22 mouse cellular contexts compared by ENCODE assay signal in genomic region chr1:174600620-174601019, GRCm38 (mm10).
DNase-seq lines count a peak whose midpoint lies in the region; ATAC-seq and TF ChIP-seq lines count a peak whose summit lies in the region.
"Had no signal": no experiment of that assay in that cellular context is flagged by ENCODE, and none has a peak within 500 bp of the region (broad histone marks: within the 10 kb centered on the region; RNA-seq: fewer than 3 reads in every experiment).

No protein-coding gene starts in this region.

- H3K9ac ChIP-seq in embryonic facial prominence, embryonic 14.5 days (ENCODE audit: low read depth, low read length): no peak overlapping the region
- H3K9ac ChIP-seq in neural tube, embryonic 12.5 days: no peak overlapping the region
- no peak overlapping the region for H3K9ac ChIP-seq in neural tube, embryonic 15.5 days (replicated peaks)
- H3K9ac ChIP-seq in liver, embryonic 14.5 days (replicated peaks): no peak overlapping the region
- H3K9ac ChIP-seq: embryonic facial prominence, embryonic 12.5 days; forebrain, embryonic 15.5 days had no signal

- intact Hi-C loops in left cerebral cortex, postnatal 10 days (cut with DNase I): no loop called here

- H3K36me3 ChIP-seq in embryonic facial prominence, embryonic 14.5 days (ENCODE audit: control insufficient read depth, insufficient read depth, low read length): no peaks in the 10 kb centered on the region
- no peaks in the 10 kb centered on the region for H3K36me3 ChIP-seq in embryonic facial prominence, embryonic 10.5 days (replicated peaks)
- no peaks in the 10 kb centered on the region; the same call in 1 of the 2 replicates for H3K36me3 ChIP-seq in neural tube, embryonic 12.5 days
- H3K36me3 ChIP-seq in neural tube, embryonic 15.5 days: peaks cover 7% of the 10 kb centered on the region; the same call in 1 of the 2 replicates
- H3K36me3 ChIP-seq in liver, embryonic 14.5 days (replicated peaks; ENCODE audit: control insufficient read depth, insufficient read depth, low read depth): no peaks in the 10 kb centered on the region
- H3K36me3 ChIP-seq: embryonic facial prominence, embryonic 12.5 days; forebrain, embryonic 15.5 days; G1E; limb, embryonic 10.5 days had no signal

- TF ChIP-seq EP300 in liver, embryonic 14.5 days (IDR thresholded peaks at IDR 0.05; ENCODE audit: low read depth): peak; percentile 73

- no peaks in the 10 kb centered on the region for H3K9me3 ChIP-seq in embryonic facial prominence, embryonic 14.5 days (ENCODE audit: control insufficient read depth, low read length)
- no peaks in the 10 kb centered on the region for H3K9me3 ChIP-seq in embryonic facial prominence, embryonic 10.5 days
- H3K9me3 ChIP-seq in neural tube, embryonic 12.5 days: no peaks in the 10 kb centered on the region
- H3K9me3 ChIP-seq in neural tube, embryonic 15.5 days (replicated peaks): no peaks in the 10 kb centered on the region
- no peaks in the 10 kb centered on the region for H3K9me3 ChIP-seq in liver, embryonic 14.5 days (ENCODE audit: control insufficient read depth, low read length)
- H3K9me3 ChIP-seq: embryonic facial prominence, embryonic 12.5 days; forebrain, embryonic 15.5 days; G1E; limb, embryonic 10.5 days; midbrain, embryonic 10.5 days had no signal

- H3K4me2 ChIP-seq in embryonic facial prominence, embryonic 14.5 days (ENCODE audit: low read depth, low read length): no peak overlapping the region
- H3K4me2 ChIP-seq in neural tube, embryonic 12.5 days (replicated peaks): no peak overlapping the region
- H3K4me2 ChIP-seq in neural tube, embryonic 15.5 days: no peak overlapping the region
- no peak overlapping the region for H3K4me2 ChIP-seq in liver, embryonic 14.5 days (ENCODE audit: low read depth)
- H3K4me2 ChIP-seq: embryonic facial prominence, embryonic 12.5 days; forebrain, embryonic 15.5 days had no signal

- H3K4me3 ChIP-seq in embryonic facial prominence, embryonic 14.5 days (ENCODE audit: low read depth, low read length): no peak overlapping the region
- no peak overlapping the region for H3K4me3 ChIP-seq in embryonic facial prominence, embryonic 10.5 days
- no peak overlapping the region for H3K4me3 ChIP-seq in neural tube, embryonic 12.5 days
- H3K4me3 ChIP-seq in neural tube, embryonic 15.5 days (replicated peaks): no peak overlapping the region
- H3K4me3 ChIP-seq in liver, embryonic 14.5 days (ENCODE audit: insufficient read depth in 1 of 2, low read depth in 2 of 2, low read length in 2 of 2): no peak overlapping the region
- H3K4me3 ChIP-seq: embryonic facial prominence, embryonic 12.5 days; forebrain, embryonic 15.5 days; limb, embryonic 10.5 days; midbrain, embryonic 10.5 days had no signal

- no peak for TF ChIP-seq CTCF in liver, embryonic 14.5 days (IDR thresholded peaks at IDR 0.05; ENCODE audit: low read depth)

- peak; percentile 30; the same call in 1 of the 2 replicates for ATAC-seq in embryonic facial prominence, embryonic 14.5 days (ENCODE audit: low read depth)
- ATAC-seq in neural tube, embryonic 12.5 days (ENCODE audit: low FRiP score, low read depth): 0 out of 2 replicates have a peak, but pooled peaks have one; percentile 56
- ATAC-seq in neural tube, embryonic 15.5 days (ENCODE audit: low FRiP score): no peak
- ATAC-seq in liver, embryonic 14.5 days (ENCODE audit: insufficient read depth): peak; percentile 93
- ATAC-seq in CD4-positive, CD25-positive, alpha-beta regulatory T cell, adult 4 months: no peak
- ATAC-seq: forebrain, embryonic 15.5 days; hindbrain, postnatal 0 days had no signal

- DNase-seq in embryonic facial prominence, embryonic 14.5 days (ENCODE audit: low spot score): no peak
- DNase-seq in embryonic facial prominence, embryonic 10.5 days (ENCODE audit: low spot score): no peak
- DNase-seq in liver, embryonic 14.5 days (ENCODE audit: low read depth in 3 of 3, low spot score in 3 of 3): peak in 2 of 3 experiments; percentile 35 to 42
- no peak for DNase-seq in left cerebral cortex, postnatal 10 days (ENCODE audit: extremely low spot score in 1 of 2, low spot score in 2 of 2)
- DNase-seq: adrenal gland, postnatal 36 days; cerebellum, adult 2 months; cerebellum, postnatal 36 days; heart, postnatal 10 days; kidney, adult 18-20 months; kidney, postnatal 25 days; lung, adult 2 months; right cerebral cortex, adult 18-20 months; thymus, postnatal 25 days had no signal

- H3K27me3 ChIP-seq in embryonic facial prominence, embryonic 14.5 days (replicated peaks; ENCODE audit: control insufficient read depth, insufficient read depth, low read length): no peaks in the 10 kb centered on the region
- H3K27me3 ChIP-seq in embryonic facial prominence, embryonic 10.5 days (replicated peaks; ENCODE audit: low read depth, poor library complexity, severe bottlenecking): no peaks in the 10 kb centered on the region
- H3K27me3 ChIP-seq in neural tube, embryonic 12.5 days (replicated peaks): no peaks in the 10 kb centered on the region
- no peaks in the 10 kb centered on the region for H3K27me3 ChIP-seq in neural tube, embryonic 15.5 days (replicated peaks)
- no peaks in the 10 kb centered on the region for H3K27me3 ChIP-seq in liver, embryonic 14.5 days (ENCODE audit: control insufficient read depth, insufficient read depth, low read length)
- H3K27me3 ChIP-seq: embryonic facial prominence, embryonic 12.5 days; forebrain, embryonic 15.5 days had no signal

- H3K27ac ChIP-seq in embryonic facial prominence, embryonic 14.5 days (replicated peaks; ENCODE audit: low read depth, low read length): no peak overlapping the region
- no peak overlapping the region for H3K27ac ChIP-seq in embryonic facial prominence, embryonic 10.5 days (replicated peaks)
- no peak overlapping the region for H3K27ac ChIP-seq in neural tube, embryonic 12.5 days
- no peak overlapping the region for H3K27ac ChIP-seq in neural tube, embryonic 15.5 days (replicated peaks)
- no peak overlapping the region for H3K27ac ChIP-seq in liver, embryonic 14.5 days
- H3K27ac ChIP-seq: embryonic facial prominence, embryonic 12.5 days; forebrain, embryonic 15.5 days; hindbrain, postnatal 0 days; limb, embryonic 10.5 days; midbrain, embryonic 10.5 days had no signal

- no peaks in the 10 kb centered on the region for H3K4me1 ChIP-seq in embryonic facial prominence, embryonic 14.5 days (ENCODE audit: control insufficient read depth, insufficient read depth, low read length)
- no peaks in the 10 kb centered on the region for H3K4me1 ChIP-seq in embryonic facial prominence, embryonic 10.5 days
- H3K4me1 ChIP-seq in neural tube, embryonic 12.5 days: peaks cover 3% of the 10 kb centered on the region; the same call in 1 of the 2 replicates
- H3K4me1 ChIP-seq in neural tube, embryonic 15.5 days: no peaks in the 10 kb centered on the region
- peaks cover 14 to 33% of the 10 kb centered on the region in 2 experiments for H3K4me1 ChIP-seq in liver, embryonic 14.5 days (replicated peaks; ENCODE audit: control insufficient read depth in 2 of 2, insufficient read depth in 2 of 2, low read length in 1 of 2)
- H3K4me1 ChIP-seq: embryonic facial prominence, embryonic 12.5 days; forebrain, embryonic 15.5 days; limb, embryonic 10.5 days had no signal

- 51% methylated on average over 1 of the region's 1 CpGs for WGBS in embryonic facial prominence, embryonic 14.5 days
- 71% methylated on average over 1 of the region's 1 CpGs for WGBS in embryonic facial prominence, embryonic 10.5 days
- 47% methylated on average over 1 of the region's 1 CpGs for WGBS in neural tube, embryonic 12.5 days
- 35% methylated on average over 1 of the region's 1 CpGs for WGBS in neural tube, embryonic 15.5 days
- 16% methylated on average over 1 of the region's 1 CpGs for WGBS in liver, embryonic 14.5 days (ENCODE audit: insufficient replicate concordance)

Comparison
In these comparisons a context has a peak if more than half of its experiments do, and no peak if none do; other contexts are left out.
1. ATAC-seq: peak in embryonic facial prominence, embryonic 14.5 days (single experiment), neural tube, embryonic 12.5 days (single experiment) and liver, embryonic 14.5 days (single experiment); none in neural tube, embryonic 15.5 days (single experiment) and CD4-positive, CD25-positive, alpha-beta regulatory T cell, adult 4 months (single experiment).
2. DNase-seq: peak in liver, embryonic 14.5 days (2 of 3); none in embryonic facial prominence, embryonic 14.5 days (single experiment), embryonic facial prominence, embryonic 10.5 days (single experiment) and left cerebral cortex, postnatal 10 days (0 of 2).